Mouse (Mus musculus) forelimb bud, embryonic 11.5 days (tissue): Measurements from ENCODE around the gene Helz.

Experiments
- DNase-seq: peaks from one replicate; pipeline ENCODE4 v3.0.0-alpha.2; 2012; ENCODE audit warnings: low read depth, low spot score

The Helz gene

GRCm38 (mm10) chr11:107721057-107721456 lies 173.3 kb downstream of the Helz start:
- DNase-seq, result no peak

DNA sequence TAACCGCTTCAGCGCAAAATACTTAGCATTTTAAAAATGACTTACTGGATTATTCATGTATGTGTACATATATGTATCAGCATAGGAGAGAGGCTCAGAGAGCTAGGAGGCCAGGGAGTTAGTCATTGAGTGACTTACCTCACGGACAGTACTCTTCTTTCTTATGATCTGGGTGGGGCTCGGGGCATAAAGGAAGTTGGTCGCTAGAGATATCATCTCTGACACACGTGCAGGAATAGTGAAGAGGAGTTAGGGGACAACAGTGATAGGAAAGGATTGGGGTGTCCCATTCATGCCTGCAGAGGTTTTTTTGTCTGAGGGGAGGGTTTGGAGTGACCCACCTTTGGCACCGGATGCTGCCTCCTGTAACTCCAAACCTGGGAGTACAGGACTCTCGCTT lies 176.9 kb downstream of the Helz start:
- DNase-seq, result no peak

DNA sequence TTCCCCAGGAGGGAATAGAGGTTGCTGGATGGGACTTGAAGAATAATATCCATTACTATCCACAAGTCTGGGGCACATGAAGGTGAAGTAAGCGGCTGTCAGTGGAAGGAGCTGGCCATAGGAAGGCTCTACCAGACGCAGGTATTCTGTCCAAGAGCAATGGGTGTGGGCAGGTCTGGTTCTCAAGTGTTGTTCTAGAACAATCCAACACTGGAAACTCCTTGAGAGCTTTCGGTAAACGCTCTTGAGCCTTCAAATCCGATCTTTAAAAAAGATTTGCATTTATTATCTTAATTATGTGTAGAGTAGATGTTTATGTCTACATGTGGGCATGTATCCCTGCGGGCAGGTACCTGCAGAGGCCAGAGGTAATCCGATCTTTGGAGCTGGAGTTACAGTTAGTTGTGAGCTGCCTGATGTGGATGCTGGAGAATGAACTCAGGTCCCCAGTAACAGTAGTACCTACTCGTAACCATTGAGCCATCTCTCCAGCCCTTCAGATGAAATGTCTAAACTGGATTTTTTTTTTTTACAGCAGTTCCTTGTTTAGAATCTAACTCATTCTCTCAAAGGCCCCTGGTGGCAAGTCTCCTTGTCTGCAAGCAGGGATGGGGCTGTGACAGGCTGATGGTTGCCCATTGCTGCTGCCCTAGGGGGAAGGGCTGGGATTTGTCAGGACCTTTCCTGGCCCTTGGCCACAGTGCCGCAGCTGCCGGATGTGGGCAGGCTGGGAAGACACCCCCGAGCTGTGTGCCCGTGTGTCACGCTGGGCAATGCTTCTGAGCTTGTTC lies 180.5 kb downstream of the Helz start:
- DNase-seq, result no peak

DNA sequence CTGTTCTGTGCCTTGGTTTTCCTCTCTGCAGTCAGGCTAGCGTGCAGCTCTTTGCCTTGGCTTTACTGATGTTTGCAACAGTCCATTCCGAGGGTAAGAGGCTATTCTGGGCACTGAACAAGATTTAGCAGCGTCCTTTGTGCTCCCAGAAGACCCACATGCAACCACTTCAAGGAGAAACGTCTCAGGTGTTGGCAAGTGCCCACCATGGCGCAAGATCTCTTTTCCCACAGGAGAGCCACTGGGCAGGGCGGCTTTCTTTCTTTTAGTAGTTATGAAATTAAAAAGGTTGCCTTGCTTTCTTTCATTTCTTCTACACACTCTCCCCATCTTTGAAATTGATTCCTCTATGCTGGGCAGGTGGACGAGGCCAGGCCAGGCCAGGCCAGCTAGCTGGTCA lies 181.4 kb downstream of the Helz start:
- DNase-seq, result no peak

DNA sequence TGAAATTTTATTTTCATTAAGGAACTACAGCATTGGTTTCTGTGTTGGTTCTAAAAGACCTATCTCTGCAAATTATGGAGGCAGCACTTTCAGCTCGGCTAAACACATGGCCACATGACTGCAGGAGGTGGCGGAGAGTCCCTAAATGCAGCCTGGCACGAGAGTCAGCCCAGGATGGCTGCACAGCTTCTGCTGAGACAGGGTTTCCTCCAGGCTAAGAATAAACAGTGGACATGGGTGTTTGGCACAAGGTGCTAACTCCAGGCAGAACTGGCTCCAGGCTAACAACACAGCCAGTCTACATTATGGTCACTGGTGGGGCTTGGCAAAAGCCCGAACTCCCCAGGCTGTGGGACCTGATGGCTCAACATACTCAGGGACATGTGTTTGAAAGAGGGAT lies 183.2 kb downstream of the Helz start:
- DNase-seq, result no peak

- DNase-seq, result no peak
These were observed 183.8 kb downstream of the Helz start for GRCm38 (mm10) chr11:107731498-107731897.

DNA sequence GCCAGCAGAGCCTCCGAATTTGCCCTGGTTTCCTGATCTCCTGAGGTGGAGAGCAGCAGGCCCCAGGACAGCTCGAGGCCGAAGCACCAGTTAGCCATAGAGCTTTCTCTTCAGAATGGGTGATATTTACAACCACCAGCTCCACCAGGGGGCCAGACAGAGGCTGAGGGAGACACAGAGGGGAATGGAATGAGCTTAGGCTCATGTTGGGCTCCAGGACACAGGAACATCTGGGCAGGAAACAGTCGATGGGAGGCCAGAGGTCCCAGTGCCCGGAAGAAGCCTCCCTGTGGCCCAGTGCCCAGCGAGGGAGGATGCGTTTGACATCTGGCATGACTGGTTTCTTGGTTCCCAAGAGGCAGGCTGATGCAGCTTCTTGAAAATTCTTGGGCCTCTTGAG lies 186.4 kb downstream of the Helz start:
- no peak for DNase-seq

DNA sequence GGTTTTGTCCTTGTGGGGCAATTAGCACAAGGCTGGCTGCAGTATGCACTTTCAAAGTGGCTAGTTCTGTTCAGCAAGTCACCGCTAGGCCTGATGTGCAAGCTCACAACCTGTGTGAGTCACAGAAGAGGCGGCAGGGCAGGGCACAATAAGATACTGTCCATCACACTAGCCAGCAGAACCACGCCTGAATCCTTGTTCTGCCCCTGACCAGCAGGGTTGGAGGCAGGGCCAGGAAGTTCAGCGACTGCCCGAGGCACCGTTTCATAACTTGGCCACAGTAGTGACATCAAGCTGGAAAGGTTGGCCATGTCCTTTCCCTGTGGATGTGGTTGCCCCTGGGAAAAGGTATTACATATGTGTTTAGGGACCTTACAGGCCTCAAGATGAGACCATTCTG lies 190.2 kb downstream of the Helz start:
- DNase-seq, result no peak

DNA sequence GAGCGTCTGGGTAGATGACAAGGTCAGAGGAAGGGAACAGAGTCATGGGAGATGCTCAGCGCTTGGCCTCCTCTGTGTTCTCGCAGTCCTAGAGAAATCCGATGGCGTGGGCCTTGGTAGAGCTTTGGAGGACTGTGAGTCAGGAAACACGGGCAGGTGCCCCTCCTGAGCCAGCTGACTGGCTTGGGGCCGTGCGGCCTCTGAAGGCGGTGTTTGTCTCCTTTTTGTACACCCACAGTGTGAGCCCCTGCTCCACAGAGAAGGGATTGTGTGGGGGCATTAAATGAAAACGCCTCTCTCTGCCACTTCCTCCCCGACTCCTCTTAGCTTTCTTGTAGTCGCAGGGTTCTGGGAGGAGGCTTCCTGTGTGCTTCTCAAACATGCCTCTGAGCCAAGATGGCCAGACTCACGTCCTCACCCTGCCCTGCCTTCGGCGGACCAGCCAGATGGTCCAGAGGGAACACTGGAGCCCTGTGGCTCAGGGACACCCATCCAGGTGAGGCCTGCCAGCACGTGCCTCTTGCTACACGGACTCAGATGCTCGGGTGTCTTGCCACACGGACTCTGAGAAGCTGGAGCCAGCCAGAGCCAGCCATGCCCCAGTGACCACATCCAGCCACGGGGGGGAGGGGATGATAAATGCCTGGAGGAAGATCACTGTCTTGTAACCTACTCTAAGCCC lies 190.8 kb downstream of the Helz start:
- no peak for DNase-seq

DNA sequence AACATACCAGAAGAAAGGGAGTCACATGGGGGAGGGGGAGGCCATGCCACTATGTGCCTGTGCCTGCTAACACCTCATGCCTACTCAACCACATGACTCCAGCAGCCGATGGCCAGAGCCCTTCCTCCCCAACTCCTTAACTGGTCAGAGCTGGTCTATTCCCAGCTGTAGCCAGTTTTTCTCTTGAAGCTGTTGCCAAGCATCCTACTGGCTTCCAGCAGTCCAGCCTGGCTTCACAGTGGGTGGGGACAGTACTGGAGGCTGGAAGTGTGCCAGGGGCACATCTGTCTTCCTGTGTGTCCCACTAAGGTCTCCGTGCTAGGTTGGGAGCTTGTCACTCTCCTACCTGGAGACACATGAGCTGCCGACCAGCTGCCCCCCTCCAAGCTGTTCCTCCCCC lies 195.4 kb downstream of the Helz start:
- no peak for DNase-seq
